Mouse (Mus musculus): ENCODE results near the gene Folr1. TPM values are rescaled to one million over a fixed set of nuclear protein-coding genes. Genes with fewer than 3 reads are reported as not detected.

The Folr1 gene
- polyA plus RNA-seq, 1 experiment = not detected

DNA sequence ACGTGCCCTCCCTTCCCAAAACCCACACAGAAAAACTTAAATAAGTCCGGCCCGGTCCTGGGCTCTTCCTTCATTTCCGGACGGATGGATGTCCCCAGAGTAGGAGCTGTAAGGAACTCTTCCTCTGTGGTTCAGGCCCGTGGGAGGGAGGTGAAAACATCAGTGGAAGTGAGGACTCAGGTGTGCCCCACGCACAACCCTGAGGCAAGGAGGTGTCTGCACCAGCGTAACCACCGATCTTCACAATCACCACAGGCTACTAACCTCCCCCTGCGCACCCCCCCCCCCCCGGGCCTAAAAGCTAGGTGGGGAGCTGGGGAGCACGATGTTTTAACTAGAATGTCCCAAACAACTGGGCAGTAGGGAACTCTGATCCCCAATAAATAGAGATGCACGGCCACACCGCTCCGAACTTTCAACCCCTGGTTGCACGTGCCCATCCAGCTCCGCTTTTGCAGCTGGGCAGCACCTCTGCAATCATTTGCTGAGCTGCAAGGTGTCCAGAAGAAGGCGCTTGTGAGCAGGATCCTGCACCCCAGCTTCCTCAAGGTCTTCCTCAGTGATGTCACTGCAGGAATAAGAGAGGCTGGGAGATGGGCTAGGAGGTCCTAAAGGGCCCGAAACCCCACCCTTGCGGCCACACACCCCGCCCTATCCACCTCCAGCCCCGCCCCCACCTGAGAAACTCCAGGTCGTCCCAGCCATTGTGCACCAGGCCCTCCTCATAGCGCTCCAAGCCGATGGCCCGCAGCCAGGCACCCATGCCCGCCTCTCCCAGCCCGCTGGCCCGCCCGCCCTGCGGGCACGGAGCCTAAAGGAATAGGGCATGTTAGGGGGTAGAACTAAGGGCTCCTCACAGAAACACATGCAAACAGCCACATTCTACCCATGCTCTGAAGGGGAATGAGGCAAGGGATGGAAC is 47.5 kb downstream of the Folr1 start:
- peaks cover 48% of the 10 kb centered on the region for H3K36me3 ChIP-seq (replicated peaks; ENCODE audit: low read length)
- H3K4me3 ChIP-seq (replicated peaks) = no peak overlapping the region
- TF ChIP-seq FLI1 (IDR thresholded peaks at IDR 0.05; ENCODE audit: low read length) (no peak), GATA1 (IDR thresholded peaks at IDR 0.05; ENCODE audit: borderline replicate concordance, low read length) (no peak)
- peaks cover 5% of the 10 kb centered on the region; the same call in 1 of the 2 replicates for H3K9me3 ChIP-seq
- peaks cover 70% of the 10 kb centered on the region for H3K27me3 ChIP-seq (replicated peaks)
- H3K4me1 ChIP-seq = peaks cover 28% of the 10 kb centered on the region

GRCm38 (mm10) chr7:101821571-101822501 is 48.8 kb downstream of the Folr1 start:
- no peak for TF ChIP-seq GATA1 (IDR thresholded peaks at IDR 0.05; ENCODE audit: borderline replicate concordance, low read length)
- no peak for TF ChIP-seq FLI1 (IDR thresholded peaks at IDR 0.05; ENCODE audit: low read length)
- Histone ChIP-seq H3K4me3 (replicated peaks) (peak overlapping the region; percentile 89), H3K36me3 (replicated peaks; ENCODE audit: low read length) (peaks cover 35% of the 10 kb centered on the region), H3K4me1 (peaks cover 40% of the 10 kb centered on the region), H3K9me3 (peaks cover 5% of the 10 kb centered on the region; the same call in 1 of the 2 replicates), H3K27me3 (replicated peaks) (peaks cover 83% of the 10 kb centered on the region)

GRCm38 (mm10) chr7:101820295-101821030 is 50.1 kb downstream of the Folr1 start:
- peaks cover 21% of the 10 kb centered on the region for H3K36me3 ChIP-seq (replicated peaks; ENCODE audit: low read length)
- H3K9me3 ChIP-seq = peaks cover 5% of the 10 kb centered on the region; the same call in 1 of the 2 replicates
- H3K4me1 ChIP-seq = peaks cover 40% of the 10 kb centered on the region
- TF ChIP-seq GATA1 (IDR thresholded peaks at IDR 0.05; ENCODE audit: borderline replicate concordance, low read length) (no peak), FLI1 (IDR thresholded peaks at IDR 0.05; ENCODE audit: low read length) (no peak)
- H3K4me3 ChIP-seq (replicated peaks) = peak overlapping the region; percentile 87
- H3K27me3 ChIP-seq (replicated peaks) = peaks cover 86% of the 10 kb centered on the region

GRCm38 (mm10) chr7:101817861-101818401 is 52.7 kb downstream of the Folr1 start, which contains the start of gene Phox2a:
TSS of gene Phox2a (plus strand) at chr7:101818313.
- Histone ChIP-seq H3K27me3 (replicated peaks) (peaks cover 87% of the 10 kb centered on the region), H3K4me3 (replicated peaks) (no peak within 1 kb of the TSS), H3K9me3 (peaks cover 24% of the 10 kb centered on the region), H3K36me3 (replicated peaks; ENCODE audit: low read length) (no peaks in the 10 kb centered on the region), H3K4me1 (peaks cover 40% of the 10 kb centered on the region)
- TF ChIP-seq GATA1 (IDR thresholded peaks at IDR 0.05; ENCODE audit: borderline replicate concordance, low read length) (no peak), FLI1 (IDR thresholded peaks at IDR 0.05; ENCODE audit: low read length) (no peak)

Other genes with a start within 250 kb of the Folr1 start
- gene Clpb, start 207.2 kb downstream of the Folr1 start, polyA plus RNA-seq (2012; ENCODE audit: insufficient read depth, low replicate concordance) = 8.3 and 18.4 TPM in 2 replicates
- 0.29 TPM in 1 of 2 replicates, not detected in the other for gene Phox2a, start 52.5 kb downstream of the Folr1 start, polyA plus RNA-seq (2012; ENCODE audit: insufficient read depth, low replicate concordance)
- 78.9 and 135 TPM in 2 replicates for gene Inppl1, start 32.6 kb downstream of the Folr1 start, polyA plus RNA-seq (2012; ENCODE audit: insufficient read depth, low replicate concordance)
- gene Folr2, start 13.6 kb downstream of the Folr1 start, polyA plus RNA-seq (2012; ENCODE audit: insufficient read depth, low replicate concordance) = 0.77 TPM in 1 of 2 replicates, not detected in the other
- 31.8 and 36.2 TPM in 2 replicates for gene Anapc15, start 7.1 kb downstream of the Folr1 start, polyA plus RNA-seq (2012; ENCODE audit: insufficient read depth, low replicate concordance)
- gene Lamtor1, start 35.1 kb upstream of the Folr1 start, polyA plus RNA-seq (2012; ENCODE audit: insufficient read depth, low replicate concordance) = 156 and 181 TPM in 2 replicates
- gene Tomt, start 35.6 kb upstream of the Folr1 start, polyA plus RNA-seq (2012; ENCODE audit: insufficient read depth, low replicate concordance) = not detected in 2 replicates
- gene Lrrc51, start 63.1 kb upstream of the Folr1 start, polyA plus RNA-seq (2012; ENCODE audit: insufficient read depth, low replicate concordance) = not detected in 2 replicates
- 57.5 and 58.2 TPM in 2 replicates for gene Numa1, start 63.3 kb upstream of the Folr1 start, polyA plus RNA-seq (2012; ENCODE audit: insufficient read depth, low replicate concordance)
- 24.3 and 28.3 TPM in 2 replicates for gene Il18bp, start 147.9 kb upstream of the Folr1 start, polyA plus RNA-seq (2012; ENCODE audit: insufficient read depth, low replicate concordance)
- 2.8 TPM in 1 of 2 replicates, not detected in the other for gene Rnf121, start 194.7 kb upstream of the Folr1 start, polyA plus RNA-seq (2012; ENCODE audit: insufficient read depth, low replicate concordance)
- gene Xndc1, start 194.7 kb upstream of the Folr1 start, polyA plus RNA-seq (2012; ENCODE audit: insufficient read depth, low replicate concordance) = 4.0 and 5.4 TPM in 2 replicates
- 0.51 and 0.64 TPM in 2 replicates for gene Xntrpc, start 194.9 kb upstream of the Folr1 start, polyA plus RNA-seq (2012; ENCODE audit: insufficient read depth, low replicate concordance)
- not detected in 2 replicates for gene Trpc2, start 212.3 kb upstream of the Folr1 start, polyA plus RNA-seq (2012; ENCODE audit: insufficient read depth, low replicate concordance)
- gene Art1, start 231.0 kb upstream of the Folr1 start, polyA plus RNA-seq (2012; ENCODE audit: insufficient read depth, low replicate concordance) = not detected in 2 replicates
- gene Art5, start 238.7 kb upstream of the Folr1 start, polyA plus RNA-seq (2012; ENCODE audit: insufficient read depth, low replicate concordance) = not detected in 2 replicates
- gene Chrna10, start 246.0 kb upstream of the Folr1 start, polyA plus RNA-seq (2012; ENCODE audit: insufficient read depth, low replicate concordance) = 0.18 TPM in 1 of 2 replicates, not detected in the other